Mouse (Mus musculus) frontal cortex, adult (tissue): ENCODE measurements around the gene Synj2.
A peak's percentile ranks its signal among the peaks of the same experiment; 100 is the strongest.

ENCODE experiments used
- ATAC-seq: cut with Nextera tagmentation; 2 replicates; pipeline ENCODE4 v1.9.2; 2017; ENCODE audit warnings: mild to moderate bottlenecking, moderate library complexity, mixed read lengths; ENCODE audit not compliant: low TSS enrichment

The Synj2 gene

DNA sequence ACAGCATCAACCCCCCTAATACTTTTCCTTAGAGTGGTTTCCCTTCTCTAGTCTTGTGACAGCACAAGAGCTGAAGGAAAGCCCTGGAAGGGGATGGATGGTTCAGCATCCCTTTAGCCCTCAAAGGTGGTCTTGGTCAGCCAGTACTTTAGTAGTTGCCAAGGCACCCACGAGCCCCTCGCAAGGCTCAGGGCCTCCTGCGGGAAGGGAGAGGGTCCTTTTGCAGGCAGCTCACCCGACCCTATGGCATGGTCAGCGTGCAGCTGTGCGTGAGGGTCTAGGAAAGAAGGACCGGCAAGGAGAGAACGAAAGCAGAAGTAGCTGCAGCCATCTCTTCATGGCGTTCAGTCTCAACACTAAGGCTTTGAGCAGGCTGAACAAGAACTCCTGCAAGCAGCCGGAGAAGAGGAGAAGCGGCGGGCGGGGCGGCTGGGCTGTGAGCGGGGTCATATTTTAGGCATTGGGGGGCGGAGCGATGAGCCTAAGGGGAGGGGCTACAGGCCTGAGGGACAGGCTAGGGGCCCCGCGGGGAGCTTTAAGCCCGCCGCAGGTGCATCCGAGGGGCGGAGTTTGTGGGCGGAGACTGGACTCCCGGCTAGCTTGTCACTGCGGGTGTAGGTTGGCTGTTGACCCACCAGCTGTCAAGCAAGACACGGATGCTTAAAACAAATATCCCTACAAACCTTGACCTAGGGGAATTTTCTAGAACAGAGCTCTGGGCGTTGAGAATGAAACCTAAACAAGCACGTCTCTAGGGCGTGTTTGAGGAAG, 6.3 kb upstream of the Synj2 start:
- peak; percentile 86 for ATAC-seq

DNA sequence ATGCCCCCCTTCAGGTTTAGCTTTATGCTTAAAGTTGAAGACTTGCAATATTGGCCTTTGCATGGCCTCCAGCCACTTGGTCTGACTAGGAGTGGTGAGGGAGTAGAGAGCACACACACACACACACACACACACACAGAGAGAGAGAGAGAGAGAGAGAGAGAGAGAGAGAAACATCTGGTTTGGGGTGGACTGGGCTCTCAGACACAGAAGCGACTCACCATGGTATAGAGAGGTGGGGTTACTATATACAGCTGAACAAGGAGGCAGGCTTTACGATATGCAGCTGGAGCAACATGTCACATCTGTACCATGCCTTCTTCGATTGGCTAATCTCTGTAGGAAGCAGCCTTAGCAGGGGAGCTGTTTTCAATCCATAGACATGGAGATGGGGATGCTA, 5.4 kb upstream of the Synj2 start:
- no peak for ATAC-seq

DNA sequence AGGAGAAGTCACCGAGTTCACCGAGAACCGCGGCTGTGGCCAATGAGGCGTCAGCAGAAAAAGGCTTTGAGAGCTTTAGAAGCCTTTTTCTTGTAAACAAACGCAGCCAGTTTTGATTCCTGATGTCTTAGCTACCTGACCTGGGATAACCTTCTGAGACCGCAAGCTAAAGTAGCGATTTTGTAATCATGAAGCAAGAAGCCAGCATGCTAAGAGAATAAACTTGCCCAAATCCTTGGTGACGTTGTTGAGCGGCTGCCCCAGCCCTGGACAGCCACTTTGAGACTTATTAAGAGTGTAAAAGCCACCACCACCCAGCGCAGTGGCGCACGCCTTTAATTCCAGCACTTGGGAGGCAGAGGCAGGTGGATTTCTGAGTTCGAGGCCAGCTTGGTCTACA, 4.8 kb upstream of the Synj2 start:
- no peak for ATAC-seq

DNA sequence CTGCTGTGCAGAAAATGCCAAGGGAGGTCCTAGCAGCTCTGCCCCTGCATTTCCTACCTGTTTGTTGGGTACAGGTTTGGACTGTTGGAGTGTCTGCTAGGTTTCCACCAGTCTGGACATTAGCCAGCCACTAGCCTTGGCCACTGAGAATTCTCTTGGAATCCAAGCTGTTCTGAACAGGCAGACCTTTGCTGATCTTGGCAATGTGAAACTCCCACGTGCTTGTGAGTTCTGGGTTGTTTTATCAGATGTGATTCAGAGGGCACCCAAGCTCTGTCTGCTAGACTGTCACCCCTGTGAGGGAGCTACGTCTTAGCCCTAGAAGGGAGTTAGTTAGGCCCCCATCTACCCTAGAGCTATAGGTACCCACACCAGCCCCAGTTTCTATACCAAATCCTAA, 3.6 kb upstream of the Synj2 start:
- no peak for ATAC-seq

DNA sequence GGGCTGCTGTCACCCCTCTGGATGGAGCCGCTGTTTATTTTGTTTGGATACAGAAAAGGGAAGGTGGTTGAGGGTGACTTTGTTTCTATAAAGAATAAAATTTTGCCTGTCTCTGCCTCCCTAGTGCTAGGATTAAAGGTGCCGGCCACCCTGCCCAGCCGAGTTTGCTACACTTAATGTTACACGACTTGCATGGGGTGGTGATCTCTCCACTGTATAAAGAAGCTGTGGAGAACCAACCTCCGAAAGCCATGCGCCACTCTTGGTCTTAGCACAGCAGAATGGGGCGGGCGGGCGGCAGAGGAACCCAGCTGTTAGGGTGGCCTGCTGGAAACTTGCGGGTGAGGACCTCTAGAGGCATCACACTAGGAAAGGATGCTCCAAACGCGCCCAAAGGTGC, 1.2 kb upstream of the Synj2 start:
- ATAC-seq: no peak

DNA sequence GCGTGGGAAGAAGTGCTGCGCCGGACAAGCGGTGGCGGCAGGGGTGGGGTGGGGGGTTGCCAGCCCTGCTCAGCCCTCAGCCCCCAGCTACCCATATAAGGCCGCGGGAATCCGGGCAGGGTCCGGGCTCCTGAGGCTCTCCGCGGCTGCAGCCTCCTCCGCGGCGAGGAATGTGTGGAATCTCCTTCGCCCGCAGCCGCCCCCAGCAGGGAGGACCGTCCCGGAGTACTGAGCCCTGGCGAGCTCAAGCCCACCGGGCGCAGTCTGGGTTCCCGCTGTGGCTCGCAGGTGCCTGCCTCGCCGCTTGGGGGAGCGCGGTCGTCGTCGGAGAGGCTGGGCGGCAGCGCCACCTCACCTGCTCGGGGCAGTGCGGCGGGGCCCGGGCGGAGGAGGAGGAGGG, 288 bp upstream of the Synj2 start:
- peak; percentile 84 for ATAC-seq

DNA sequence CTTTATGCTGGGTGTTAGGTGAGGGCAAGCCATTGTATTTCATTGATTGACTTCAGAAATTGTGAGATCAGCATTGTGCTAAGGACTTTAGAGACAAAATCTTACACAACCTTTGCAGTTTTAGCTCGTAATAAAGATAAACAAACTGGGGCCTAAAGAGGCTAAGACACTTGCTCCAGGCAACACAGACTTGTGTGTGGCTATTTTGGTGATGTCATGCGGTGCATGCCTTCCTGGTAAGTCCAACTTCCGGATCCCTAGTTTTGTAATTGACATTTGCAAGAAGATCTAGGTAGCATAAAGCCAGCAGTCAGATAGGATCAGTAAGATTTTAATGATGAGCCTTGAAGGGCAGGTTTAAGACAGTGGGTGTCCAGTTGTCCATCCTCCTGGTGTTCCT, 1.1 kb downstream of the Synj2 start:
- ATAC-seq: no peak

DNA sequence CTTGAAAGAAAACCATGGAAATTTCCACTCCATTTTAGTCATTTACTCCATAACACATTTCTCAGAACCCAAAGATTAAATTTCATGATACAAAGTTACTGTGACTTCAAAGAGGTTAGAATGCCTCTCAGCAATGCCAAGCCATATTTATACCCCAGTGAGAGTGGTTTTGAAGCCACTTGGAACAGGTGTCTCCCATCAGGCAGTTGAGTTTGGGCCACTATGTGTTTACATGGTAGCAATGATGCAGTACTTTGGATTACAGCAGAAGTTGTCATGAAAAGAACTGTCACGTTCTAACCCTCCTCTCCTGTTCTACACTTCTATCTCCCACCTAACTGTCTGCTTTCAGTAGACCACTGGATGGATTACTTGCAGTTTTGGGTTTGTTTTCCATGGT, 2.0 kb downstream of the Synj2 start:
- ATAC-seq: no peak

DNA sequence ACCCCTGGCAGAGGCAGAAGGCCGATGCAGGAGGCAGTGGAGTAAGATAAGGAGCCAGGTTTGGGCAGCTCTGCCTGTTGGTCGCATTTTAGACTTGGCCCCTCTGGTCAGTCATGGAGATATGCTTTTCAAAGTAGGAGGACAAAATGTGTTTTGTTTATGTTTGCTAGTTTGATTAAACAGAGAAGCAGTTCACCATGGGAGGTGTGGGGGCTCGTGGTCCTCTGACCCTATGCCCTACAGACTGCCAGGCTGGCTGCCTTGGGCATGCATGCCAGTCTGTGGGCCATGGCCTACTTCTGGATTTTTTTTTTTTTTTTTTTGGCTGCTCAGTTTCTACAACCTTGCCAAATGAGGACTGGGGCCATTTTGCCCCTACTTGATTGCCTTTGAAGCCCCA, 6.0 kb downstream of the Synj2 start:
- ATAC-seq: no peak

DNA sequence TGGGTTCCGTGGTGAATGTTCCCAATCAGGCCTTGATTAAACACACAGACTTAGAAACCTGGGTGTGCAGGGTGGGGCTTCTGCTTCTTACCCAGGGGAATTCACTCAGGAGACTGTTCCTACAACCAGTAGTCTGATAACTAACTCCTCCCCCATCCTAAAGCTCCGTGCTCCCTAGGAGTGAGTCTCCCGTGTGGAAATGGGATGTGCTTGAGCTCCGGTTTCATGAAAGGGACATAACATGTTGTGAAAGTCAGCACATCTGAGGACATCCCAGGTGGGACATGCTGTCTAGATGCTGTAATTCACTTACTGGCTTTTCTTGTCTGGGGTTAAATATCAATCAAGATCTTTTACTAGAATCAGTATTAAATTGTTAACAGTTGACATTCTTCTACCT, 11.4 kb downstream of the Synj2 start:
- ATAC-seq: no peak

DNA sequence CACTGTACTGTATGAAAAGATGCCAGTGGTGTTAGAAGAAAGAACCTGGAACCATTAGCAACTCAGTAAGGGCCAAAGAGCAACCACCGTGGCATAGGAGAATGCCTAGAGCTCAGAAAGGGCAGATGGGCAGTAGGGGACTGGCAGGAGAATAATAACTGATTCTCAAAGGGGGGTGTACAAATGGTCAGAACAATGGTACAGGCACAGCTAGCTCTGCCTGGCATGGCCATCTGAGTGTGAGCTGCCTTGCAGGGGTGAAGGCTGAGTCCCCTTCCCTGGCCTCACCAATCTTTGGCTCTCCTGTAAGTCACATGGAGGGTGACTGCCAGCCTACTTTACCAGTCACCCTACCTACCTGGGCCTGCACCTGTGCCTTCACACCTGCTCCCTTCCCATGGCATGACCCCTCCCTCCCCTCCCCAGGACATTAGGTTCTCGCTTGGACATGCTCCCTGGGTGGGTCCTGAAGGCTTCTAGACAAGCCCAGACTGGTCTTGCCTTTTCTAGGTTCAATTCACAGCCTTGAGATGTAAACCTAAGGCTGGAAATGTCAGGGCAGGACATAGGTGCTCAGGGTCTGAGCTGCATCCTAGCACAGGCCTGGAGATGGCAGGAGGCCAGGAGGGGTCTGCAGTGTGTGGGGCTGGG, 15.4 kb downstream of the Synj2 start:
- 0 out of 2 replicates have a peak, but pooled peaks have one; percentile 27 for ATAC-seq

DNA sequence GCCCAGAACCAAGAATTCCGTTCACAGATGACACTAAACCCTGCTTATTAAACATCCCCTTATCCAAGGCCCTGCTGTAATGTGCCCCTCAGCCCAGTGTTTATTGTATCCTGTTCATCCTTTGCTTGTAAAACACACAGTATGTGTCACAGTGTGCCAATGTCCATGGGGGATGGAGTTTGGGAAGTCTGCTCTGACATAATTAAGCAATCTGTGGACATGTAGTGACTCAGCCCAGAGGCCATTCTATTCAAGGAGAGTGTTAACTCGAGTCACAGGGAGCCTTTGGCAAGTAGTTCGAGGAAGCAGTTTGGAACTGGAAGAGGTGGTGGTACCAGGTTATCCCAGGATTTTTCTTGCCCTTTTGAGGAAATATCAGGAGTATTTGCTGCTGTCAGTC, 16.0 kb downstream of the Synj2 start:
- ATAC-seq: no peak

DNA sequence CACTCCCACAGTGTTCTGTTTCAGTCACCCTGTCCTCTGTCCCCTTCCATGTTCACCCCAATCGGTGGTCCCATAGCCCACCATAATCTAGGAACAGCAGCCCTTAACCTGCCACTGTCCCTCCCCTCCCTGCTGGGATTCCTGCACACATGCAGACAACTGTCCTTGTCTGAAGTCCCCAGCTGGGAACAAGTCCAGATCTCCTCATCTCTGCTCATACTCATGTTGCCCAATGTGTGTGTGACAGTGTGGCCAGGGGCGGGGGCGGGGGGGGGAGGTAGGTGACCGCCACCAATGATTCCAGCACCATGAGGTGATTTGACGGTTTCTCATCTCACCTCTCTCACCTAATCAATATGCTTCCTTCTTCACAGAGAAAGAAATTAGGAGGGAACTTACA, 17.1 kb downstream of the Synj2 start:
- no peak for ATAC-seq

DNA sequence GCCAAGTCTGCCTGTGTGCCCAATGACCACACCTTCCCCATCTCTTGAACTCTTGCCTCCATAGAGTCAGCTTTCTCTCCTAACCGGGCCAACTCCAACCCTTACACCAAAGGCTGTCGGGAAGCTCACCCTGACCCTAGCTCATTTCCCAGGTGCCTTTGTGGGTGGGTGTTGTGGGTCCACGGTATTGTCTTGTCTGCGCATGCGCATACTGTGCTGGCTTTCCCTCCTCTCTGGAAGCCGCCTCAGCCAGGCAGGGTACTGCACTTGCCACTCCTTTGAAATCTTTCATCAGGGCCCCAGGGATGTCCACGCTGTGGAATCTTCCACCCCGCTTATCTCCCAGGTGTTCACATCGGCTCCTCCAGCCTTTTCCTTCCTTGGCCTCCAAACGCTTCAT, 17.6 kb downstream of the Synj2 start:
- ATAC-seq: no peak

DNA sequence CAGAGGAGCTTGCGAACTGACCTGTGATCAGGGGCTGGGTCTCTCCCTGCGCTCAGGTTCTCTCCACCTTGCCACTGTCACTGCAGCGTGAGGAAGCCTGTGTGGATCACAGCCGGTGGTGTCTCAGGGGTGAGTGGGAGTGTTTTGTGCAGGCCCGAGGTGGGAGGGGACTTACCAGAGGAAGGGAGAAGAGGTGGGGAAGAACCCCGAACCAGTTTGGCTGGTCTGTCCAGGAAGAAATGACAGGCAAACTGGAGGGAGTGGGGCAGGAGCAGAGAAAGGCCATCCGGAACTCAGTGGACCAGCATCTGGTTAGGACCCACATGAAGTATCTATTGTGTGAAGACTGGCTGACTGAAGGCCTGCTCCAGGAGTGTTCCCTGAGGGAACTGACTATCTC, 18.0 kb downstream of the Synj2 start:
- ATAC-seq: peak; percentile 31; the same call in 1 of the 2 replicates

DNA sequence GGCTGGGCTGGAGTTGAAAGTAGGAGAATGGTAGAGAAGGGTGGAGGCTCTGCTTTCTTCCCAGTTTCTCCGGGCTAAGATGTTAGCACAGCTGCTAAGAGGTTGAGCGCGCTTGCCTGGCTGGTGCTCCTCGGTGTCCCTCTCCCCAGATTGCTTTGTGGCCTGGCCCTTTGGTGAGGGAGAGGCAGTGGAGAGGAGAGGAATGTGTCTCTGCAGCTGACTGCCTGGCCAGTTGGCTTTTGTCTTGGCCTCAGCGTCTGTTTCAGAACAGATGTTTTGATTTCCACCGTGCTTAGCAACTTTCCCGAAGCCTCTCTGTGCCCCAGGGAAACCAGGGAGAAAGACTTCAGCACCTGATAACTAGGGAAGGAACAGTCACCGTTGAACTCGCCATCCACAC, 18.7 kb downstream of the Synj2 start:
- no peak for ATAC-seq

DNA sequence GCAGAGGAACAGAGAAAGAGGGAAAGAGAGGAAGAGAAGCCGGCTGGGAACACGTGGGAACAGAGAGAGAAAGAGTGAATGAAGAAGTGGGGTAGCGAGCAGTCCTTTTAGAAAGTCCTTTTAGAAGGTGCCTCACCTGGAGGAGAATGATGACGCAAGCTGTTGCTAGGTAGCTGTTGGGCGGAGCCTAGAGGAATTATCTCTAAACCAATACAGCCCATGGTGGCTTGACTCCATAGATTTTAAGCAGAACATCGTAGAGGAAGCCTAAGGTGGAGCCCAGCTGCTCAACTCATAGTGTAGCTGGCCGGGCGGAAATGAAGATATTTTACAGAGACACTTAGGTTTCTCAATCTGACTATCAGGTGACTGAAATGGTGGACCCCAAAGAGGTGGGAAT, 22.7 kb downstream of the Synj2 start:
- ATAC-seq: no peak

DNA sequence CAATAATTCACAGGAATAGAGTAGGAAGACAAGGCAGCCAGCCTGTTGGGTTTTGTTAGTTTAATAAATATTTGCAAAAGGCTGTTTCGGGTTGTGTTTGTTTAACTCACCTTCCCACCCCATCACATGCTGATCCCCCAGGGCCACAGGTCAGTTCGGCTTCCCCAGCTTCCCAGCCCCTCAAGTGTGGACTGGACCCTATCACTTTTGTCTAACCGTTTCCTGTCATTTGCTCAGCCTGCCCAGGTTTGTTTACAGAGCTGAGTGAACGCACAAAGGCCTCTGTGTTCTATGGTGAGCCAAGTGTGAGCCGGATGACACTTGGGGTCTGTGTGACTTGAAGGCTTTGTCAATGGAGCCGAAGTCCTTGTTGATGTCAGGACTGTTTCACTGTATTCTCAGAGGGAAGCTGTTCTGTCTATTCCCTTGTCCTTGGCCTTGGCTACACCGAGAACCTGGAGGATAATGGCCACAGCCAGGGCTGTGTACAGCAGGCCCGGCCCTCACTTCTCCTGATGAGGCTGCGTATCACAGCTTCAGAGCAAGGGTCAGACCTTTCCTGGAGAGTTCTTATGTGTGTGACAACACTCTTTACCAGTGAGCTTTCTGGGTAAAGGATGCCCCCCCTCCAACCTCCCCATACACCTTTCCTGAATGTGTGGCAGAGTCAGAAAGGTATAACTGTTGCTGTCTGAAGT, 24.2 kb downstream of the Synj2 start:
- ATAC-seq: no peak

DNA sequence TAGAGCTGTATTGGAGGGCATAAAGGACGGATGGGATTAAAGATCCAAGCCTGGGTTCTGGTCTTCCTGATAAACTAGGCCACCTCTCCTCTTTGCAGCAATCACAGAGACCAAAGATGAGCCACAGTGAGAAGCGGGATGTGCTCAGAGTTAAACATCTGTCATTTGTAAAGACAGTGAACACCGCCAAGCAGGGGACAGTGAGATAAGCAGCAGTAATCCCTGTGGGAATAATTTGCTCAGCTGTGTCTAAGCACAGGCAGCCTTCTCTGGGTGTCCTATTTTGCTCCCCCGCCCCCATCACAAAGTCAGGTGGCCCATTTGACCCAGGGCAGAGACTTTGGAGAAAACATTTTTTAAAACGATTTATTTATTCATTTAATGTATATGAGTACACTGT, 25.6 kb downstream of the Synj2 start:
- ATAC-seq: no peak

DNA sequence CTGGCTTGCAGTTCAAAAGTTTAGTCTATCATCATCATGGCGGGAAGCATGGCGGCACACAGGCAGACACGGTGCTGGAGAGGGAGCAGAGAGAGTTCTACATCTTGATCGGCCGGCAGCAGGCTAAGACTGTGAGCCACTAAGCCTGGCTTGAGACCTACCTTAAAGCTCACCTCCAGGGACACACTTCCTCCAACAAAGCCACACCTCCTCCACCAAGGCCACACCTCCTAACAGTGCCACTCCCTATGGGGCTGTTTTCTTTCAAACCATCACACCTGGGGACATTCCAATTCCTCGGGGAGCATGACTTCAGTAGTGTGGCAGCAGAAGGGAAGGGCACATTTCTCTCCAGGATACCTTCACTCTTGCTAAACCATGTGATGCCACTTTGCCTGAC, 27.5 kb downstream of the Synj2 start:
- ATAC-seq: no peak

DNA sequence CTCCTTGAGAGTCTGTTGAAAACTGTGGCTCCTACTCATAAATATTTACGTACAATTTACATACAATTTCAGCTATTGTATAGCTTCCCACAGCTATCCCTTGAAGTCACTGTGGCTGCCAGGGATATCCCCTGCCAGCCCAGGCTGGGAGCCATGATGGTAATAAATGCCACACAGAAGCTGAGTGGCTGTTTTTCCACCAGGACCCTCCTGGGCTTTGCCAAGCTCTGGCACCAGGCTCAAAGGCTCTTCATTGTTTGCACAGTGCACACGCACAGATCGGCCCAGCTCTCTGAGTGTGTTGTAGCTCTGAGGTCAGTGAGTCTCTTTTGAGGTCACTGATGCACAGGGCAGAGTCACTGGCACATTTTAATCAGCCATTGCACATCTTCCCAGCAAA, 28.2 kb downstream of the Synj2 start:
- ATAC-seq: peak; percentile 38; the same call in 1 of the 2 replicates

DNA sequence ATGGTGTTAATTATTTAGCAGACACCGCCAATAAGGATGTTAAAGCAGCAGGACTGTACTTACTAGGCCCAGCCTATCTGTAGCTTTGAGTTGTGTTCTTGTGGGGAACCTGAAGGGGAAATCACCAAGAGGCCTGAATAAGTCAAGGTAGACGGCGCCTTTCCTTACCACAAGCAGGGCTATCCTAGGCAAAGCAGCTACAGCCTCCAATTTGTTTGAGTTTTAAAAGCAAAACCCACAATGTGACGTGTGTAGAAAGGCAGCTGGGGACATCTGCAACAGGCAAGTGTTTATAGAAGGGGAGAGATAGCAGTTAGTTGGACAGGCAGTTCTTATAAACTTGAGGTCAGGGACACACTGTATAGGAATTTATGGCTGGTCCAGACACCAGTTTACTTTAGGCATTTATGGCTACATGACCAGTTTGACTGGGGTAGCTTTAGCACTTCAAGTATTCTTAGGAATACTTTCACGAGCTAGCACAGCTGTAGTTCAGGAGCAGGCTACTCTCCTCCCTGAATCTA, 29.3 kb downstream of the Synj2 start:
- no peak for ATAC-seq

DNA sequence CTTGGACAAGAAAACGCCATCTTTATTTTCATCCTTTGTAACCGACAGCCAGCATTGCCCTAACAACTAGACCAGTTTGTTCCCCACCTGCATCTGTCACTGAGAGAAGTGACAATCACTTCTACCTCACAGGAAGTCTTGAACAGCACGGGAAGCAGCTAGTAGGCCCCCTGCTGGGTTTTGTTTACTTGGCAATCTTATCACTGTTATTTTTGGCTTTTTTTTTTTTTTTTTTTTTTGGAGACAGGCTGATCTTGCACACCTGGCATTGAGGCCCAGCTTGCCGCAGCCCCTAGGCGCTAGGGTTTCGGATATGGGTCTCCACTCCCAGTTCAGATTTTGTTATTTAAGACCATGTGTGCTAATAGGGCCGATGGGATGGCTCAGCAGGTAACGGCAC, 32.5 kb downstream of the Synj2 start:
- no peak for ATAC-seq
